Mouse (Mus musculus) forebrain, embryonic 11.5 days (tissue): ENCODE data around the gene Exosc7. TPM values are rescaled to one million over a fixed set of nuclear protein-coding genes. Genes with fewer than 3 reads are reported as not detected.

Experiments
- ATAC-seq: fragments of 200-750 bp; cut with Nextera tagmentation; replicated peaks from 2 replicates; pipeline ENCODE4 v1.8.0; 2017; ENCODE audit warnings: moderate TSS enrichment; ENCODE audit not compliant: low FRiP score
- DNase-seq: peaks from one replicate; pipeline ENCODE4 v3.0.0-alpha.2; 2017; ENCODE audit warnings: low spot score
- H3K27ac ChIP-seq: fragments of 300-500 bp; sonication (generic); 2 replicates; pipeline ENCODE4 v1.5.1; 2014; ENCODE audit warnings: low read depth, low read length
- H3K27me3 ChIP-seq: fragments of 300-500 bp; sonication (generic); 2 replicates; pipeline ENCODE4 v1.6.1; 2014; ENCODE audit warnings: mild to moderate bottlenecking, low read length, mixed read lengths; ENCODE audit not compliant: control insufficient read depth, insufficient read depth
- H3K36me3 ChIP-seq: fragments of 300-500 bp; sonication (generic); 2 replicates; pipeline ENCODE4 v1.6.1; 2014; ENCODE audit warnings: mild to moderate bottlenecking, low read length, moderate library complexity, mixed read lengths; ENCODE audit not compliant: control insufficient read depth, insufficient read depth
- H3K4me1 ChIP-seq: fragments of 300-500 bp; sonication (generic); replicated peaks from 2 replicates; pipeline ENCODE4 v1.6.1; 2014; ENCODE audit warnings: low read length, mixed read lengths; ENCODE audit not compliant: control insufficient read depth, insufficient read depth
- H3K4me2 ChIP-seq: fragments of 300-500 bp; sonication (generic); 2 replicates; pipeline ENCODE4 v1.6.1; 2014; ENCODE audit warnings: low read depth, mild to moderate bottlenecking, low read length, moderate library complexity, mixed read lengths; ENCODE audit not compliant: severe bottlenecking
- H3K4me3 ChIP-seq: fragments of 300-500 bp; sonication (generic); 2 replicates; pipeline ENCODE4 v1.5.1; 2014; ENCODE audit warnings: low read depth, low read length
- H3K9ac ChIP-seq: fragments of 300-500 bp; sonication (generic); 2 replicates; pipeline ENCODE4 v1.6.1; 2014; ENCODE audit warnings: low read length
- H3K9me3 ChIP-seq: fragments of 300-500 bp; sonication (generic); 2 replicates; pipeline ENCODE4 v1.6.1; 2016; ENCODE audit warnings: low read length, mixed read lengths; ENCODE audit not compliant: control insufficient read depth
- WGBS: fragments of 180-500 bp; shearing (Covaris S2); extraction: QIAGEN DNeasy Blood & Tissue Kit; methylation state at CpG from one replicate; pipeline ENCODE4 v1.1.7; 2014; 5-methylcytosine and 5-hydroxymethylcytosine counted together
- polyA plus RNA-seq: library from polyadenylated mRNA; unstranded; fragments of >200 nt; fragmentation: Nextera tagmentation; extraction: Ambion mirVana; gene quantifications from 2 replicates; pipeline ENCODE4 v1.2.1, GENCODE M21; 2014

Exosc7 gene
- polyA plus RNA-seq, 1 experiment from 2014 or later: 133 TPM

GRCm38 (mm10) chr9:123185546-123185945 is 72.5 kb downstream of the Exosc7 start:
- Histone ChIP-seq H3K4me3 (no peak overlapping the region), H3K36me3 (no peaks in the 10 kb centered on the region), H3K9me3 (no peaks in the 10 kb centered on the region), H3K27ac (no peak overlapping the region), H3K4me2 (no peak overlapping the region), H3K9ac (no peak overlapping the region), H3K27me3 (no peaks in the 10 kb centered on the region), H3K4me1 (no peaks in the 10 kb centered on the region)
- DNase-seq: no peak
- ATAC-seq: no peak
- 69% methylated on average over 2 of the region's 2 CpGs for WGBS

Other genes with a start within 250 kb of the Exosc7 start
- gene Zfp445, start 247.2 kb upstream of the Exosc7 start, polyA plus RNA-seq: 75.9 and 81.8 TPM in 2 replicates
- gene Zkscan7, start 227.5 kb upstream of the Exosc7 start, polyA plus RNA-seq: 5.5 and 5.7 TPM in 2 replicates
- gene Zfp105, start 190.1 kb upstream of the Exosc7 start, polyA plus RNA-seq: 32.2 and 34.8 TPM in 2 replicates
- gene 1110059G10Rik, start 162.2 kb upstream of the Exosc7 start, polyA plus RNA-seq: 28.9 and 31.9 TPM in 2 replicates
- gene Kif15, start 162.2 kb upstream of the Exosc7 start, polyA plus RNA-seq: 93.9 and 109 TPM in 2 replicates
- 17.2 and 17.6 TPM in 2 replicates for gene Tmem42, start 91.9 kb upstream of the Exosc7 start, polyA plus RNA-seq
- 0.47 and 1.3 TPM in 2 replicates for gene Tgm4, start 78.5 kb upstream of the Exosc7 start, polyA plus RNA-seq
- gene Zdhhc3, start within 50 bp of the Exosc7 start, polyA plus RNA-seq: 69.1 and 69.2 TPM in 2 replicates
- not detected in 2 replicates for gene Clec3b, start 37.7 kb downstream of the Exosc7 start, polyA plus RNA-seq
- 0.41 and 0.63 TPM in 2 replicates for gene Cdcp1, start 102.8 kb downstream of the Exosc7 start, polyA plus RNA-seq
- 4.8 and 6.4 TPM in 2 replicates for gene Tmem158, start 147.5 kb downstream of the Exosc7 start, polyA plus RNA-seq